Mouse (Mus musculus): ENCODE measurements around the gene Senp1. TPM values are rescaled to one million over a fixed set of nuclear protein-coding genes. Genes with fewer than 3 reads are reported as not detected.

Senp1 gene
- polyA plus RNA-seq, 1 experiment from 2014 or later: 46.6 TPM

DNA sequence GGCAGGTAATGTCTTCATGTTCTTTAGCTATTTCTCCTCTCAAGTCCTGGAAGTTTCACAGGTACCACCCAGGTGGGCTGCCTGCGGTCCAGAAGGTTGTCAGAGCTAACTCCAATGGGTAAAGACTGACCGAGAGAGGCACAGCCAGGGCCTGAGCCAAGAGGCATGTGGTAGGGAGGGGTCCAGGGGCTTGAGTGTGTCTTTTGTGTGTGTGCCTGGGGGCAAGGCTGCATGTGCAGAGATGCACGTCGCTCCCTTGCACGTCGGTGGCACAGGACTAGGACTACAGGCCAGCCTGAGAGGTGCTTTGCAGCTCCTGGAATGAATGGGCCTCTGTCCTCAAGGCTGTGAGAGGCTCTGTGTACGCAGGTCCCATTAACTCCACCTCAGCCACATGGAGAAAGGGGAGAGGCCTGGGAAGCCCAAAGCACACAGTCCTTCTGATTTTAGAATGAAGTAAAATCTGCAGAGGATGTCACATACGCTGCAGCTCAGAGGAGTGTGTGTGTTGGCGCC is 60.3 kb downstream of the Senp1 start:
- DNase-seq (ENCODE audit: low spot score): no peak
- 54% methylated on average over 9 of the region's 9 CpGs for WGBS
- peak overlapping the region; percentile 16 for H3K27ac ChIP-seq (replicated peaks)
- H3K4me3 ChIP-seq: no peak overlapping the region
- no peaks in the 10 kb centered on the region for H3K9me3 ChIP-seq
- H3K36me3 ChIP-seq (replicated peaks): peaks cover 33% of the 10 kb centered on the region
- H3K27me3 ChIP-seq (replicated peaks; ENCODE audit: low read depth, poor library complexity, severe bottlenecking): no peaks in the 10 kb centered on the region
- H3K4me1 ChIP-seq: peaks cover 60% of the 10 kb centered on the region

- Histone ChIP-seq H3K27ac (replicated peaks) (0 out of 2 replicates have a peak overlapping the region, but pooled peaks have one; percentile 40), H3K9me3 (no peaks in the 10 kb centered on the region), H3K4me3 (no peak overlapping the region), H3K36me3 (replicated peaks) (peaks cover 4% of the 10 kb centered on the region; the same call in 1 of the 2 replicates), H3K27me3 (replicated peaks; ENCODE audit: low read depth, poor library complexity, severe bottlenecking) (peaks cover 1% of the 10 kb centered on the region; the same call in 1 of the 2 replicates), H3K4me1 (peaks cover 75% of the 10 kb centered on the region)
- DNase-seq (ENCODE audit: low spot score): no peak
- 71% methylated on average over 6 of the region's 6 CpGs for WGBS
Observed at GRCm38 (mm10) chr15:98029798-98030197, 63.7 kb downstream of the Senp1 start.

DNA sequence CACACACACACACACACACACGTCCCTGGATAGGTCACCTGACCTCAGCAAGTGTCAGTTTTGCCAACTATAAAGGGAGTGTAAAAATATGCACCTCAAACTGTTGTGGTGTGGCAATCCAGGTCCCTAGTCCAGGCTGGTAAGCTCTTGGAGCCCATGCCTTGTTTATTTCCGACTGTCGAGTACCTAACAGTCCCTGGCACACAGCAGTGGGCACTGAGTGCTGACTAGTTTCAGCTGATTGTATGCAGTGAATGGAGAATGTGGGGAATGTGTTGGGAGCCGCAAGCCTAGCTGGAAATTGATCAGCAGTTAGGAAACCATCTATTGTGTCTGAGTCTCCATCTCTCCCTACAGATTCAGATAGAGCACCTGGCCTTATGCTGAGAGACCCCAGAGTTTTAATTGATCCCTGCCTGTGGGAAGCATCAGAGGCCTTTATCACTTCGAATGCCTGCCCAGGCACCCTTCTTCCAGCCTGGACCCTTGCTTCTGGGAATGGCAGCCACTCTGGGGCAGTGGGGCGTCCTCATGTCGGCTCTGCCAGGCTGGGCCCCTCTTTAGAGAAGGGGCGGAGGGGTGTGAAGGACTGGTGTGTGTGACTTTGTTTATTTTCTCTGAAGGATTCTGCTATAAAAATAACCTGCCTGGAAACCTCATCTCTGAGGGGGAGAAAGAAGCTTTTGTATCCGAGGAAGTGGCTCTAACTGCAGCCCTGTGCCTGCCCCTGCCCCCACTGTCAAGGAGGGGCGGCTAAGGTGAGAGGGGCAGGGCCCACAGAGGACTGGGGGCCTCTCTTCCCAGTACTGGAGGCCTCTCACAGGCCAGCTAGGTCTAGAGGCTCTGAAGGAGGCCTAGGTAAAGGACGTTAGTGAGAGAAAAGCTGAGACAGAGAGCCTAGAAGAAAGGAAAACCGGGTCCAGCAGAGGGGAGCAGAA is 66.3 kb downstream of the Senp1 start:
- Histone ChIP-seq H3K27me3 (replicated peaks; ENCODE audit: low read depth, poor library complexity, severe bottlenecking) (peaks cover 4% of the 10 kb centered on the region; the same call in 1 of the 2 replicates), H3K4me1 (peaks cover 64% of the 10 kb centered on the region), H3K36me3 (replicated peaks) (peaks cover 1% of the 10 kb centered on the region; the same call in 1 of the 2 replicates), H3K9me3 (no peaks in the 10 kb centered on the region), H3K4me3 (peak overlapping the region; percentile 28), H3K27ac (replicated peaks) (peak overlapping the region; percentile 88)
- DNase-seq (ENCODE audit: low spot score): peak; percentile 59
- 27% methylated on average over 12 of the region's 12 CpGs for WGBS

GRCm38 (mm10) chr15:98025611-98026010 is 67.9 kb downstream of the Senp1 start:
- peaks cover 62% of the 10 kb centered on the region for H3K4me1 ChIP-seq
- no peak overlapping the region for H3K4me3 ChIP-seq
- H3K36me3 ChIP-seq (replicated peaks): no peaks in the 10 kb centered on the region
- H3K27ac ChIP-seq (replicated peaks): peak overlapping the region; percentile 19; the same call in 1 of the 2 replicates
- 53% methylated on average over 4 of the region's 4 CpGs for WGBS
- no peak for DNase-seq (ENCODE audit: low spot score)
- H3K27me3 ChIP-seq (replicated peaks; ENCODE audit: low read depth, poor library complexity, severe bottlenecking): peaks cover 4% of the 10 kb centered on the region; the same call in 1 of the 2 replicates
- H3K9me3 ChIP-seq: no peaks in the 10 kb centered on the region

- peak overlapping the region; percentile 44; the same call in 1 of the 2 replicates for H3K27ac ChIP-seq (replicated peaks)
- 19% methylated on average over 3 of the region's 3 CpGs for WGBS
Observed at GRCm38 (mm10) chr15:98023137-98023536, 70.4 kb downstream of the Senp1 start.

GRCm38 (mm10) chr15:98021886-98022285 is 71.7 kb downstream of the Senp1 start:
- H3K9me3 ChIP-seq: no peaks in the 10 kb centered on the region
- H3K36me3 ChIP-seq (replicated peaks): no peaks in the 10 kb centered on the region
- no peak overlapping the region for H3K4me3 ChIP-seq
- peaks cover 41% of the 10 kb centered on the region for H3K4me1 ChIP-seq
- peaks cover 4% of the 10 kb centered on the region; the same call in 1 of the 2 replicates for H3K27me3 ChIP-seq (replicated peaks; ENCODE audit: low read depth, poor library complexity, severe bottlenecking)
- 67% methylated on average over 2 of the region's 2 CpGs for WGBS
- H3K27ac ChIP-seq (replicated peaks): no peak overlapping the region
- no peak for DNase-seq (ENCODE audit: low spot score)

More at GRCm38 (mm10) chr15:98023137-98023536, 70.4 kb downstream of the Senp1 start:
- DNase-seq (ENCODE audit: low spot score): peak; percentile 28
- Histone ChIP-seq H3K4me3 (no peak overlapping the region), H3K4me1 (peaks cover 53% of the 10 kb centered on the region), H3K27me3 (replicated peaks; ENCODE audit: low read depth, poor library complexity, severe bottlenecking) (peaks cover 4% of the 10 kb centered on the region; the same call in 1 of the 2 replicates), H3K9me3 (no peaks in the 10 kb centered on the region), H3K36me3 (replicated peaks) (no peaks in the 10 kb centered on the region)

GRCm38 (mm10) chr15:98019047-98019446 is 74.5 kb downstream of the Senp1 start:
- Histone ChIP-seq H3K27ac (replicated peaks) (no peak overlapping the region), H3K9me3 (no peaks in the 10 kb centered on the region), H3K27me3 (replicated peaks; ENCODE audit: low read depth, poor library complexity, severe bottlenecking) (no peaks in the 10 kb centered on the region), H3K36me3 (replicated peaks) (no peaks in the 10 kb centered on the region), H3K4me1 (peaks cover 25% of the 10 kb centered on the region), H3K4me3 (no peak overlapping the region)
- no peak for DNase-seq (ENCODE audit: low spot score)
- WGBS: 80% methylated on average over 3 of the region's 3 CpGs

- no peak for DNase-seq (ENCODE audit: low spot score)
- 80% methylated on average over 4 of the region's 4 CpGs for WGBS
- Histone ChIP-seq H3K4me3 (no peak overlapping the region), H3K9me3 (no peaks in the 10 kb centered on the region), H3K4me1 (peaks cover 20% of the 10 kb centered on the region), H3K27me3 (replicated peaks; ENCODE audit: low read depth, poor library complexity, severe bottlenecking) (no peaks in the 10 kb centered on the region), H3K36me3 (replicated peaks) (no peaks in the 10 kb centered on the region), H3K27ac (replicated peaks) (no peak overlapping the region)
Observed at GRCm38 (mm10) chr15:98017925-98018324, 75.6 kb downstream of the Senp1 start.

DNA sequence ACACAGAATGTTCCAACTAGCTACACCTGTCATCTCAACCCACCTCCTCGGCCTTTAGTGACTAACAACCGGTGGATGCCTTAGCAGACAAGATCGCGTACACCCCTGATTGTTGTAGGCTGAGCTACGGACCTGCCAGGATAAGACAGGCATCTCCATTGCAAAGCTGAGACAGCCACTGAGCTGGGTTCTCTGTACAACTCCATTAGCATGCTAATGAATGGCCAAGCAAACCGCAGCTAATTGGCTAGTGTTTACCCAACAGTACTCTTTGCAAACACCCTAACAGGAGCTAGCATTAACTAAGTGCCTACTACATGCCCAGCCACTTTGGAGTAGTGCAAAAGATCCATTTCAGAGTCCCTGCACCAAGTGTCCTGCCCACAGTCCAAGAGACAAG is 80.7 kb downstream of the Senp1 start:
- Histone ChIP-seq H3K27me3 (replicated peaks; ENCODE audit: low read depth, poor library complexity, severe bottlenecking) (peaks cover 18% of the 10 kb centered on the region), H3K9me3 (no peaks in the 10 kb centered on the region), H3K4me1 (peaks cover 8% of the 10 kb centered on the region), H3K27ac (replicated peaks) (no peak overlapping the region), H3K36me3 (replicated peaks) (no peaks in the 10 kb centered on the region), H3K4me3 (no peak overlapping the region)
- no peak for DNase-seq (ENCODE audit: low spot score)
- WGBS: 63% methylated on average over 6 of the region's 6 CpGs

DNA sequence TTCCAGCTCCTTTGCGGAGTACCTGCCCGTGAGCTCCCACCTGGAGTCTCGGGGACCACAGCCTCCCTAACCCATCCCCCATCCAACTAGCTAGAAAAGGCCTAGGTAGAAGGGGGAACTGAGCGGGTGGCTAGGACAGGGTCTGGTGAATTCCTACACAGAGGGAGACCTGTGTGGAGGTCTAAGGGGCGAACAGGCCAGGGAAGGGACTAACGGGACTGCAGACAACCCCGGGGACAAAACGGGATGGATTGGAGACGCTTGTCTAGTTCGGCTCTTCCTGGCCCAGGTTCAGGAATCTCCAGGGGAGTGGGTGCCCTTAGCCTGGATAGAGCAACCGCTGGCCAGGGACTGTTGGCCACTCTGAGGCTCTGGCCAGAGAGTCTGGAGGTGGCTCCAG is 88.4 kb downstream of the Senp1 start:
- H3K27me3 ChIP-seq (replicated peaks; ENCODE audit: low read depth, poor library complexity, severe bottlenecking): peaks cover 30% of the 10 kb centered on the region
- DNase-seq (ENCODE audit: low spot score): peak; percentile 42
- no peaks in the 10 kb centered on the region for H3K9me3 ChIP-seq
- WGBS: 5% methylated on average over 11 of the region's 11 CpGs
- H3K36me3 ChIP-seq (replicated peaks): peaks cover 4% of the 10 kb centered on the region
- peak overlapping the region; percentile 97 for H3K27ac ChIP-seq (replicated peaks)
- peak overlapping the region; percentile 84 for H3K4me3 ChIP-seq
- peaks cover 54% of the 10 kb centered on the region for H3K4me1 ChIP-seq

- no peak for DNase-seq (ENCODE audit: low spot score)
- Histone ChIP-seq H3K4me1 (peaks cover 59% of the 10 kb centered on the region), H3K36me3 (replicated peaks) (peaks cover 8% of the 10 kb centered on the region)
Observed at GRCm38 (mm10) chr15:98004740-98005159, 88.8 kb downstream of the Senp1 start.

GRCm38 (mm10) chr15:98003822-98004739 is 89.5 kb downstream of the Senp1 start, which contains the start of gene Col2a1:
Gene Col2a1, minus strand, starts transcription at chr15:98004695.
- Histone ChIP-seq H3K4me1 (peaks cover 64% of the 10 kb centered on the region), H3K27me3 (replicated peaks; ENCODE audit: low read depth, poor library complexity, severe bottlenecking) (peaks cover 41% of the 10 kb centered on the region), H3K36me3 (replicated peaks) (peaks cover 15% of the 10 kb centered on the region), H3K27ac (replicated peaks) (peak within 1 kb of the TSS; percentile 97), H3K9me3 (no peaks in the 10 kb centered on the region), H3K4me3 (peak within 1 kb of the TSS; percentile 84)
- under 1% methylated on average over 59 of the region's 59 CpGs for WGBS
- peak; percentile 93 for DNase-seq (ENCODE audit: low spot score)

More at GRCm38 (mm10) chr15:98004740-98005159, 88.8 kb downstream of the Senp1 start:
- H3K27ac ChIP-seq (replicated peaks): peak overlapping the region; percentile 97
- no peaks in the 10 kb centered on the region for H3K9me3 ChIP-seq
- WGBS: 1% methylated on average over 19 of the region's 19 CpGs
- peak overlapping the region; percentile 84 for H3K4me3 ChIP-seq
- H3K27me3 ChIP-seq (replicated peaks; ENCODE audit: low read depth, poor library complexity, severe bottlenecking): peaks cover 34% of the 10 kb centered on the region
